Mouse (Mus musculus): ENCODE results near the gene Thap3. TPM values are rescaled to one million over a fixed set of nuclear protein-coding genes. Genes with fewer than 3 reads are reported as not detected.

Thap3 gene
- polyA plus RNA-seq, 1 experiment: 46.4 TPM

GRCm38 (mm10) chr4:152006137-152006536, 17.3 kb upstream of the Thap3 start:
- Histone ChIP-seq H3K36me3 (ENCODE audit: control insufficient read depth, insufficient read depth) (no peaks in the 10 kb centered on the region), H3K4me3 (no peak overlapping the region), H3K27me3 (ENCODE audit: control insufficient read depth, insufficient read depth, insufficient read length) (no peaks in the 10 kb centered on the region), H3ac (ENCODE audit: control insufficient read depth, insufficient read length) (no peak overlapping the region), H3K4me2 (ENCODE audit: low read depth) (no peak overlapping the region), H3K79me2 (ENCODE audit: control insufficient read depth, insufficient read depth) (peaks cover 16% of the 10 kb centered on the region)
- no peak for TF ChIP-seq MAX (IDR thresholded peaks at IDR 0.05; ENCODE audit: low read depth)
- no peak for TF ChIP-seq CEBPB (IDR thresholded peaks at IDR 0.05; ENCODE audit: insufficient read depth, poor library complexity, severe bottlenecking)
- TF ChIP-seq MYOG (IDR thresholded peaks at IDR 0.05; ENCODE audit: control insufficient read depth in 1 of 3, insufficient read depth in 1 of 3, insufficient read length in 2 of 3, low read depth in 2 of 3): no peak
- TF ChIP-seq USF1 (IDR thresholded peaks at IDR 0.05; ENCODE audit: low read depth): no peak
- no peak for TF ChIP-seq POLR2A (IDR thresholded peaks at IDR 0.05; ENCODE audit: insufficient read length, low read depth)
- TF ChIP-seq REST (IDR thresholded peaks at IDR 0.05; ENCODE audit: insufficient read depth, insufficient read length): no peak
- no peak for TF ChIP-seq TCF12 (IDR thresholded peaks at IDR 0.05; ENCODE audit: insufficient read depth, poor library complexity, severe bottlenecking)
- no peak for TF ChIP-seq POLR2AphosphoS2 (IDR thresholded peaks at IDR 0.05; ENCODE audit: insufficient read length, low read depth)
- no peak for TF ChIP-seq SRF (IDR thresholded peaks at IDR 0.05; ENCODE audit: control insufficient read depth, insufficient read length, low read depth)

- TF ChIP-seq REST (IDR thresholded peaks at IDR 0.05; ENCODE audit: insufficient read depth, insufficient read length) (no peak), MYOD1 (IDR thresholded peaks at IDR 0.05; ENCODE audit: control insufficient read depth in 1 of 3, insufficient read length in 2 of 3, low read depth in 2 of 3) (no peak), CEBPB (IDR thresholded peaks at IDR 0.05; ENCODE audit: insufficient read depth, poor library complexity, severe bottlenecking) (no peak), POLR2AphosphoS2 (IDR thresholded peaks at IDR 0.05; ENCODE audit: insufficient read length, low read depth) (no peak), MAX (IDR thresholded peaks at IDR 0.05; ENCODE audit: low read depth) (no peak), USF1 (IDR thresholded peaks at IDR 0.05; ENCODE audit: low read depth) (no peak), TCF3 (IDR thresholded peaks at IDR 0.05; ENCODE audit: insufficient read length, low read depth) (no peak), E2F4 (IDR thresholded peaks at IDR 0.05; ENCODE audit: insufficient read depth) (no peak), SRF (IDR thresholded peaks at IDR 0.05; ENCODE audit: control insufficient read depth, insufficient read length, low read depth) (no peak), MYOG (IDR thresholded peaks at IDR 0.05; ENCODE audit: control insufficient read depth in 1 of 3, insufficient read depth in 1 of 3, insufficient read length in 2 of 3, low read depth in 2 of 3) (no peak), TCF12 (IDR thresholded peaks at IDR 0.05; ENCODE audit: insufficient read depth, poor library complexity, severe bottlenecking) (no peak), POLR2A (IDR thresholded peaks at IDR 0.05; ENCODE audit: insufficient read length, low read depth) (no peak)
- Histone ChIP-seq H3K79me2 (ENCODE audit: control insufficient read depth, insufficient read depth) (peaks cover 4% of the 10 kb centered on the region), H3K4me3 (no peak overlapping the region), H3K4me2 (ENCODE audit: low read depth) (no peak overlapping the region), H3K36me3 (ENCODE audit: control insufficient read depth, insufficient read depth) (no peaks in the 10 kb centered on the region), H3K27me3 (ENCODE audit: control insufficient read depth, insufficient read depth, insufficient read length) (no peaks in the 10 kb centered on the region), H3ac (ENCODE audit: control insufficient read depth, insufficient read length) (no peak overlapping the region)
Observed at GRCm38 (mm10) chr4:152002063-152002462, 13.3 kb upstream of the Thap3 start.

DNA sequence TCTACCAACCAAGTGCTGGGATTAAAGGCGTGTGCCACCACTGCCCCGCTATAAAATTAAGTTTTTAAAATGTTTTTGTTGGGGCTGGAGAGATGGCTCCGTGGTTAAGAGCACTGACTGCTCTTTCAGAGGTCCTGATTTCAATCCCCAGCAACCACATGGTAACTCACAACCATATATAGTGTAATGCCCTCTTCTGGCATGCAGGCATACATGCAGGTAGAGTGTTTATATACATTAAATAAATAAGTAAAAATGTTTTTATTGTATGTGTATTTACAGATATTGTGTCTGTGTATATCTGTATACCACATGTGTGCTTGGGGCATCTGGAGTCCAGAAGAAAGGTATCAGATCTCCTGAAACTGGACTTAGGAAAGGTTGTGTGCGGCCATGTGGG, 12.5 kb upstream of the Thap3 start:
- Histone ChIP-seq H3K4me3 (no peak overlapping the region), H3K36me3 (ENCODE audit: control insufficient read depth, insufficient read depth) (no peaks in the 10 kb centered on the region), H3K27me3 (ENCODE audit: control insufficient read depth, insufficient read depth, insufficient read length) (no peaks in the 10 kb centered on the region), H3K4me2 (ENCODE audit: low read depth) (no peak overlapping the region), H3ac (ENCODE audit: control insufficient read depth, insufficient read length) (no peak overlapping the region), H3K79me2 (ENCODE audit: control insufficient read depth, insufficient read depth) (peaks cover 4% of the 10 kb centered on the region)
- TF ChIP-seq POLR2A (IDR thresholded peaks at IDR 0.05; ENCODE audit: insufficient read length, low read depth): no peak
- no peak for TF ChIP-seq MYOG (IDR thresholded peaks at IDR 0.05; ENCODE audit: control insufficient read depth in 1 of 3, insufficient read depth in 1 of 3, insufficient read length in 2 of 3, low read depth in 2 of 3)
- no peak for TF ChIP-seq SRF (IDR thresholded peaks at IDR 0.05; ENCODE audit: control insufficient read depth, insufficient read length, low read depth)
- TF ChIP-seq E2F4 (IDR thresholded peaks at IDR 0.05; ENCODE audit: insufficient read depth): no peak
- TF ChIP-seq MAX (IDR thresholded peaks at IDR 0.05; ENCODE audit: low read depth): no peak
- no peak for TF ChIP-seq TCF12 (IDR thresholded peaks at IDR 0.05; ENCODE audit: insufficient read depth, poor library complexity, severe bottlenecking)
- no peak for TF ChIP-seq REST (IDR thresholded peaks at IDR 0.05; ENCODE audit: insufficient read depth, insufficient read length)
- no peak for TF ChIP-seq POLR2AphosphoS2 (IDR thresholded peaks at IDR 0.05; ENCODE audit: insufficient read length, low read depth)
- no peak for TF ChIP-seq CEBPB (IDR thresholded peaks at IDR 0.05; ENCODE audit: insufficient read depth, poor library complexity, severe bottlenecking)
- no peak for TF ChIP-seq USF1 (IDR thresholded peaks at IDR 0.05; ENCODE audit: low read depth)
- TF ChIP-seq MYOD1 (IDR thresholded peaks at IDR 0.05; ENCODE audit: control insufficient read depth in 1 of 3, insufficient read length in 2 of 3, low read depth in 2 of 3): no peak
- TF ChIP-seq TCF3 (IDR thresholded peaks at IDR 0.05; ENCODE audit: insufficient read length, low read depth): no peak

- Histone ChIP-seq H3K36me3 (ENCODE audit: control insufficient read depth, insufficient read depth) (no peaks in the 10 kb centered on the region), H3K79me2 (ENCODE audit: control insufficient read depth, insufficient read depth) (peaks cover 4% of the 10 kb centered on the region), H3K4me3 (no peak overlapping the region), H3ac (ENCODE audit: control insufficient read depth, insufficient read length) (no peak overlapping the region), H3K27me3 (ENCODE audit: control insufficient read depth, insufficient read depth, insufficient read length) (no peaks in the 10 kb centered on the region), H3K4me2 (ENCODE audit: low read depth) (no peak overlapping the region)
- TF ChIP-seq USF1 (IDR thresholded peaks at IDR 0.05; ENCODE audit: low read depth) (no peak), POLR2A (IDR thresholded peaks at IDR 0.05; ENCODE audit: insufficient read length, low read depth) (no peak), MYOG (IDR thresholded peaks at IDR 0.05; ENCODE audit: control insufficient read depth in 1 of 3, insufficient read depth in 1 of 3, insufficient read length in 2 of 3, low read depth in 2 of 3) (no peak), POLR2AphosphoS2 (IDR thresholded peaks at IDR 0.05; ENCODE audit: insufficient read length, low read depth) (no peak), CEBPB (IDR thresholded peaks at IDR 0.05; ENCODE audit: insufficient read depth, poor library complexity, severe bottlenecking) (no peak), SRF (IDR thresholded peaks at IDR 0.05; ENCODE audit: control insufficient read depth, insufficient read length, low read depth) (no peak), TCF3 (IDR thresholded peaks at IDR 0.05; ENCODE audit: insufficient read length, low read depth) (no peak), MAX (IDR thresholded peaks at IDR 0.05; ENCODE audit: low read depth) (no peak), TCF12 (IDR thresholded peaks at IDR 0.05; ENCODE audit: insufficient read depth, poor library complexity, severe bottlenecking) (no peak), E2F4 (IDR thresholded peaks at IDR 0.05; ENCODE audit: insufficient read depth) (no peak), MYOD1 (IDR thresholded peaks at IDR 0.05; ENCODE audit: control insufficient read depth in 1 of 3, insufficient read length in 2 of 3, low read depth in 2 of 3) (no peak), REST (IDR thresholded peaks at IDR 0.05; ENCODE audit: insufficient read depth, insufficient read length) (no peak)
Observed at GRCm38 (mm10) chr4:152000906-152001305, 12.1 kb upstream of the Thap3 start.

All from myocyte (in vitro differentiated cells).